Mouse (Mus musculus): ENCODE results near the gene Plin2.

GRCm38 (mm10) chr4:86651686-86652384 lies 18.0 kb downstream of the Plin2 start:
- no peak for TF ChIP-seq POLR2A (IDR thresholded peaks at IDR 0.05; ENCODE audit: extremely low read depth, insufficient read depth, low read length)
- peak; percentile 34; the same call in 1 of the 2 replicates for TF ChIP-seq CTCF (IDR thresholded peaks at IDR 0.05; ENCODE audit: extremely low read depth, insufficient read depth, low read length)

All from cortical plate, adult 2 months (tissue).